Mouse (Mus musculus) left cerebral cortex, adult 18-20 months (tissue): Measurements from ENCODE around the gene Snrpe. TPM values are rescaled to one million over a fixed set of nuclear protein-coding genes. Genes with fewer than 3 reads are reported as not detected.

ENCODE experiments used
- DNase-seq, 2 experiments: peaks; one replicate each; pipeline ENCODE4 v3.0.0; 2021 to 2022; ENCODE audit warnings: low spot score in 2 of 2, mixed read lengths in 1 of 2
- long read RNA-seq, 2 experiments: library from polyadenylated mRNA; stranded (forward); transcript quantifications; one replicate each; pipeline ENCODE4 v2.0.0; 2021
- total RNA-seq, 2 experiments: library from RNA; stranded (reverse); gene quantifications; 2 replicates each; pipeline ENCODE4 v1.2.3; 2021

Snrpe gene
- total RNA-seq, result 10 to 100 TPM; 58.7 to 64.4 TPM
- long read RNA-seq, experiment 1, transcript Snrpe-204 (5 exons, 503 nt), result major isoform, 21 of 25 reads
- long read RNA-seq, experiment 1, partial matches to known transcripts, result 0 of 25 reads
- long read RNA-seq, experiment 1, other reads (novel, unspliced or antisense), result 0 of 25 reads
- long read RNA-seq, experiment 2, transcript Snrpe-204 (5 exons, 503 nt), result major isoform, 25 of 28 reads
- long read RNA-seq, experiment 2, partial matches to known transcripts, result 0 of 28 reads
- long read RNA-seq, experiment 2, other reads (novel, unspliced or antisense), result 1 of 28 reads

- DNase-seq, result peak; percentile 97 to 98
Observed at GRCm38 (mm10) chr1:133609771-133610502, at the start of gene Snrpe. Gene Snrpe (minus strand): TSS chr1:133610291.

DNA sequence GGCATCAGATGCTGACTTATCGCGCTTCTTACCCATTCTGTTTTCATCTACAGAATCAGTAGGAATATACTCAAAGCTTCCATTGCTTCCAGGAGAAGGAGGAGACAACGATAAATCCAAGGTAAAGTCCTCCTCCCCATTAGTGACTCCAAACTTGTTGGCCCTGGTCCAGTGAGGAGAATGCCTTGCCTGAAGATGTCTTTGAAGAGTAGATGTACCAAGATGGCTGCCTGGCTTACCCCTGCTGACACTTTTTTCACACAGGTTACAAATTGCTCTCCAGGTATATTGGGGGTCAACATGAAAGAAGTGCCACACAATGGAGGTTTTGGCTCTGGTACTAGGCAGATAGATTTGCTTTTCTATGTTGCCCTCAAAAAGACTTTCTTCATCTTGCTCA is 48.8 kb upstream of the Snrpe start:
- no peak for DNase-seq

- DNase-seq, result no peak
Observed at GRCm38 (mm10) chr1:133656811-133657210, 46.7 kb upstream of the Snrpe start.

DNA sequence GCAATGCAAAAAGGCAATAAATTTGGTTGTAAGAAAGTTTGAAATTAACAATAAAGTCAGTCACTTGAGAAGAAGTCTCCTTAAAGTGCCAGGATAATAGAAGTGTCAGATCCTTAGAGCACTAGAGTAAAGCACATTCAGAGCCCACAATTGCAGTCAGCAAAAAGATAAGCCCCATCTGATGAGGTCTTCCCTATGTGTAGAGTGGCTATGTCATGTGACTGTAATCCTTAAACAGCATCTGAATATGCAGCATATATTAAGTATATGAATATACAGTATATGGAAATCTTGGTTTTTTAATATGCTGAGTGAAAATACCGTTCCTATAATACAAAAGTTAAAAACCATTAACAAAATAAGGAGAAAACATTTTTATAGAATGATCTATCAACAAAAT is 42.9 kb upstream of the Snrpe start:
- DNase-seq, result no peak

GRCm38 (mm10) chr1:133650288-133651055 is 40.4 kb upstream of the Snrpe start:
- DNase-seq, result no peak

DNA sequence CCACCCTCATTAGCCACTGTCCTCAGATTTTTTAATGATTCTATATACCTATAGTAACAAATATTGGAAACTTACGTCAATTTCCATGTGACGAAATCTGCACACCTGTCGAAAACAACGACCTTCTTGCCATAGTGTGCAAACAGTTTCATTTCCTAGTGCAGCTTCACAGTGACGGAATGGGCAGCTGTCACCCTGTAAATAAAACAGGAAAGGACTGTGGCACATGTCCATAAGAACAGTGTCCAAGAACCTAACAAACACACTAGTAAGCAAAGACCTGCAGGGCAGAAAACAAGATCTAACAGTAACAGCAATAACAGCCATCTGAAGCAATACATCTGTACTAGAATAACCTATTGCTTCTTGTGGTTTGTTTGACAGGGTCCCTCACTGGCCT is 35.6 kb upstream of the Snrpe start:
- no peak for DNase-seq

DNA sequence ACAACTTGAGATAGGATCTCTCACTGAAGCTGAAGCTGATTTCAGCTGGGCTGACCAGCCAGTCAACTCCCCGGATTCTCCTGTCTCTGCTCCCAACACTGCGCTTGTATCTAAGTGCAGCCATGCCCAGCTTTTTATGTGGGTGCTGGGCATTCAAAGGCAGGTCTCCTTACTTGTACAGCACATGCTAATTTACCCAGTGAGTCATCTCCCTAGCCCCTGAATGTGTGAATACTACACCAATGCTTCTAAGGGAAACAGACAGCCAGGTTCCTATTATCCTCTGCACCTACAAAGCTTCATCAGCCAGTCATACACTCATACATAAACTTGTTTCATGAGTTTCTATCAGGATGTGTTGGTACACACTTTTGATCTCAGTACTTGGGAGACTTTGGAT is 31.1 kb upstream of the Snrpe start:
- no peak for DNase-seq

GRCm38 (mm10) chr1:133638517-133638916 is 28.4 kb upstream of the Snrpe start:
- DNase-seq, result no peak

DNA sequence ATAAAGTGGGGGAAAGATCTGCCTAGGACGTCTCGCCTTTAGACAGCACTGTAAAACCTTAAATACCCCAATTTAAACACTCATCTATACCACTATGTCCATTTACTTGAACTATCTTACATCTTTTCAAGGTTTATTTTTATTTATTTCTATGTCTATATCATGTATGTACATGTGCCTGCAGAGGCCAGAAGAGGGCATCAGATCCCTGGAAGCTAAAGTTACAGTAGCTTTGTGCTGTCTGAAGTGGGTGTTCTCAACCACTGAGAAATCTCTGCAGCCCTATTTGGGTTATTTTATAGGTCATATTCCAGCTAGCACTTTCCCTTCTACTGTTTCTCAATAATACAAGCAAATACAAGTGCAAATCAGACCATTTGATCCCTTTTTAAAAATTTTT is 22.1 kb upstream of the Snrpe start:
- DNase-seq, result no peak

DNA sequence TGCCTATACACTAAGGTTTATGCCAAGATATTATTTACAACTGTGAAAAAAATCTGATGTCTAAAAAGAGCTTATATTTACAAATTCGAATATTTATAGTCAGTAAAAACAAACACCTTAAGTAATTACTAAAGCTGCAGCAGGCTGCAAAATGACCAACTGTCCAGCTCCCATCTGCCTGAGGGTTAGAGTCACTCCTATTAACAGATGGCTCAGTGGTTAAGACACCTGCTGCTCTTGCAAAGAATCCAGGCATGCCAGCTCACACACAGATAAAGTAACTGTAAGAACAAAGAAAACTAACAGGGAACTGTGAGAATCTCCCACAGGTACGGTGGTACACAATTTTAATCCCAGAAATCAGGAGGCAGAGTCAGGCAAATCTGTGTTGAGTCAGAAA is 15.0 kb upstream of the Snrpe start:
- DNase-seq, result no peak

- DNase-seq, result no peak
Observed at GRCm38 (mm10) chr1:133618311-133618710, 8.2 kb upstream of the Snrpe start.

GRCm38 (mm10) chr1:133617908-133618307 is 7.8 kb upstream of the Snrpe start:
- DNase-seq, result no peak

DNA sequence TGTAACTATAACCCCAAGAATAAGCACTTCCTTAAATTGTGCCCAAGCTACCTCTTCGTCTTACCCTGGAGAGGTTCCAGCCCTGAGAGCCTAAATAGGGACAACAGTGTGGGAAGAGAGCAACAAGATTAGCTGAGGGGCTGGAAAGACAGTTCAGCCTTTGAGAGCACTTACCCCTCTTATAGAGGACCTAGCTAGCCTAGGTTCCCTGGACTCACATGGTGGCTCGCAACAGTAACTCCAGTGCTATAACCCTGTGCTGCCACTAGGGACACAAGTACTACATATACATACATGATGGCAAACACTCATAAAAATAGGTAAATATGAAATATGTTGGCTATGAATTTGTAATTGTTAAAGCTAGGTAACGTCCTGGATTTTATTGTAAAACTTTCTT is 3.7 kb upstream of the Snrpe start:
- no peak for DNase-seq

- DNase-seq, result no peak
Observed at GRCm38 (mm10) chr1:133611436-133611835, 1.3 kb upstream of the Snrpe start.

GRCm38 (mm10) chr1:133610601-133611000 is 510 bp upstream of the Snrpe start:
- DNase-seq, result no peak

DNA sequence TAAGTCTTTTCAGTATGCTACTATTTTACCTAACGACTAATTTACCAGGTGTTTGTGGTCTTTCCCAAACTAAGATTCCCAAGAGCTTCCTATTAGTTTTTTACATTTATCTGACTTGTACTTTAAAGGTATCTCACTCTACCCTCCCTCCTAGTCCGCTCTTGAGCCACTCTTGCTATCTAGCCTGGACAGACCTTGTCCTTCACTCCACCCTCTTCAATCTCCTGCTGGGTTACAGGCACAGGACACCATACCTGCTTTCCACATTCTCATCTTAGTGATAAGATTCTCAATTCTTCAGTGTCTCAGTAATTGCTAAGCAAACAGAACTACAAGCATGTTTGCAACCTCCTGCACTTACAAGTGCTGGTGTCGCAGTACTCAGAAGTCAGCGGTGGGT is 6.9 kb downstream of the Snrpe start:
- no peak for DNase-seq

GRCm38 (mm10) chr1:133596298-133597007 is 13.6 kb downstream of the Snrpe start:
- DNase-seq, result no peak

- no peak for DNase-seq
Observed at GRCm38 (mm10) chr1:133585995-133586537, 24.0 kb downstream of the Snrpe start.

DNA sequence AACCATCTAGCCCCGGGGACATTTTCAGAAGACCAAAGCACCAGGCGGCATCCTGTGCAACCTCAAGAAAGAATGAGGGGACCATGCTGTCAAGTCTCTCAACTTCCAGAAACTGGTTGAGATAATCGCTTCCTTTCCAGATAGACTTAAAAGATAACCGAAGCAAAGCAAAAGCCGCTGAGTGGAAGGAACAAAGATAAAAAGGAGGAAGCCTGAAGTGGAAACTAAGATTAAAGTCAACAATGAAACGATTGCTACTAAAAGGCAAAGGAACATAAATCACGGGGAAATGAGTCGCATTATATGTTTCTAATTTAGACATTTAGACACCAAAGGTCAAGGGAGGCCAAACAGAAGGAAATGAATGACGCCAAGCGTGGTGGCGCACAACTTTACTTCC is 38.8 kb downstream of the Snrpe start:
- DNase-seq, result no peak
